Mouse (Mus musculus): ENCODE measurements at regions not wholly inside any gene's neighbourhood (a gene's known extent, or its start where the extent isn't known, plus 50 kb on each side); places are given as distances from the start of the nearest gene placed in this dataset.

DNA sequence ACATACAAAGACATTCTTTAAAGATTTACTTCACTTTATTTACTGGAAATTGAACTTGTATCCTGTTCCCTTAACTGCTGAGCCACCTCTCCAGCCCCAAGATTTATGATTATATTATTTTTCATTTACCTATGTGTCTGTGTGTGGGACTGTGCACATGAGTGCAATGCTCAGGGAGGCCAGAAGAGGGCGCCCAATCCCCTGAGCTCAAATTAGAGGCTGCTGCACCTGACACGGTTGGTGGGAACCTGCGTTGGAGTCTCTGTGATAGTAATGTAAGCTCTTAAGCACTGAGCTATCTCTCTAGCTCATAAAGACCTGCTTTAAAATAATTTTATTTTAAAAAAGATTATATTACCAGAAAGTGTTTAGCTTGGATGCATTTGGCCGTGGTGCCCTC is 315.3 kb downstream of the Etnk1 start:
- no peak for DNase-seq (ENCODE audit: extremely low read depth, insufficient read length, low spot score)

DNA sequence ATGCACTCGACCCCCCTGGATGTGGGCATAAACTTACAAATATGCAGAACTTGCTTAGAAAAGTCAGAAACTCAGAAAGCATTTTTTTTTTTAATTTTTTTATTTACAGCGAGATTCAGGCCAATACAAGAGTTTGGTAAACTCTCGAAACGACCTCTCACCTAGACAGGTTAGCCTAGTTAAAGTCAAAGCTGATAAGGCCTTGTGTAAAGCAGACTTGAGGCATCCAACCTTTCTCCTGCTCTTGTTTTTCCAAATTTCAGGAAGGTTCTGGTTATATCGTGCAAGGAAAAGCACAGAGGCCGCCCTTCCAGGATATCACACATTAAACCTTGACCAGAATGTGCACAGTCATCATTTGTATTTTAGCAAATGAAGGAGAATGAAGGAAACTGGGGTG is 315.8 kb downstream of the Etnk1 start:
- DNase-seq (ENCODE audit: extremely low read depth, insufficient read length, low spot score): no peak

- DNase-seq (ENCODE audit: extremely low read depth, insufficient read length, low spot score): no peak
These were observed 317.9 kb downstream of the Etnk1 start for GRCm38 (mm10) chr6:143484941-143485340.

- DNase-seq (ENCODE audit: extremely low read depth, insufficient read length, low spot score): no peak
These were observed 320.0 kb downstream of the Etnk1 start for GRCm38 (mm10) chr6:143487003-143487402.

GRCm38 (mm10) chr6:143490019-143490418 is 323.0 kb downstream of the Etnk1 start:
- DNase-seq (ENCODE audit: extremely low read depth, insufficient read length, low spot score): no peak

DNA sequence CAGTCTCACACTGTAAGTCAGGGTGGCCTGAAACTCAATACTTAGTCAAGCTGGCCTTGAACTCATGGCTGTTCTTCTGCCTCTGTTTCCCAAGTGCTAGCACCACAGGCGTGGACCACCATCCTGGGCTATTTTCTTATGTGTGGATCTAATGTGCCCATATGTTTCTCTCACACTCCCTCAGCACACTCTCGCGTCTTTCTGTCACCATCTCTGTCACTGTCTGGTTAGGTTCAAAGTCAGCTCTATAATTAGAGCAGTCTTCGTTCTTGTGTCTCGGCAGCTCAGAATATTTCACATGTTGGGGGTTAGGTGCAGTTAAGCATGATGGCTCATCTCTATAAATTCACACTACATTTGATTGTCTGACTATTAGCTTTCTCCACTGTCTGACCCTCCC is 324.4 kb downstream of the Etnk1 start:
- no peak for DNase-seq (ENCODE audit: extremely low read depth, insufficient read length, low spot score)

- DNase-seq (ENCODE audit: extremely low read depth, insufficient read length, low spot score): no peak
These were observed 326.5 kb downstream of the Etnk1 start for GRCm38 (mm10) chr6:143493543-143493942.

DNA sequence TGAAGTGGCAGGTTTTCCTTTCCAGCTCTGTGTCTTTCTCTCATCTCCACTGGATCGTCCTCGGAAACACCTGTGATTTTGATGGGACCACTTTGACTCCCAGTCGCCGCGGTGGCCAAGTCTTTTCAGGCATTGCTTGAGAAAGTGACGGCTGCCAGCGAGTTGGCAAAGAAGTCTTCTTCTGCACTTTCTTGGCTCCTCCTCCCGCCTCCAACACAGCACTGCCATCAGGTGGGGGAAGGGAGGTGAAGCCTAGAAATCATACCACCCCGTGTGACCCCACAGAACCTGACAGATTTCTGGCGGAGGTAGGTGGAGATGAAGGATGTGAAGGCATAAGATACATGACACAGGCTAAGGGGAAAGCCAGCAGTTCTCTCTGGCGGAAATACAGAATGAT is 327.3 kb downstream of the Etnk1 start:
- no peak for DNase-seq (ENCODE audit: extremely low read depth, insufficient read length, low spot score)

DNA sequence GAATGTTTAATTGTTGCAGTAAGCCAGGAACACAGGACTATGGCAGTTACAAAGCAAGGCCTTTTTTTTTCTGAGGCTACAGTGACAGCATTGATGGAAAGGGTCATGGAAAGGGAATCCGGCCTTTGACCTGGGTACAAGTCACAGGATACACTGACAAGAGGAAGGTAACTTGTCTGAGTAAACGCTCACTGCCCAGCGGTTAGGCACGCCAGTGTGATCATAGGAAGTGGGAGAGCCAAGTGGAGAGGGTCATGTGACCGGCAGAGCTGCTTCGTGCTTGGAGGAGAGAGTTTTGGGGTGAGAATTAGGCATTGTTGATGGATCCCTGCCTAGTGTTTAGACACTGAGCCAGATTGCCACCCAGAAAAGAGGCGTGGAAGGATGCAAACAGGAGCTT is 327.9 kb downstream of the Etnk1 start:
- no peak for DNase-seq (ENCODE audit: extremely low read depth, insufficient read length, low spot score)

GRCm38 (mm10) chr6:143498764-143499163 is 331.7 kb downstream of the Etnk1 start:
- no peak for DNase-seq (ENCODE audit: extremely low read depth, insufficient read length, low spot score)

- no peak for DNase-seq (ENCODE audit: extremely low read depth, insufficient read length, low spot score)
These were observed 332.4 kb downstream of the Etnk1 start for GRCm38 (mm10) chr6:143499259-143500043.

GRCm38 (mm10) chr6:143502803-143503202 is 335.8 kb downstream of the Etnk1 start:
- DNase-seq (ENCODE audit: extremely low read depth, insufficient read length, low spot score): no peak

- DNase-seq (ENCODE audit: extremely low read depth, insufficient read length, low spot score): no peak
These were observed 336.9 kb downstream of the Etnk1 start for GRCm38 (mm10) chr6:143503953-143504352.

- no peak for DNase-seq (ENCODE audit: extremely low read depth, insufficient read length, low spot score)
These were observed 346.4 kb downstream of the Etnk1 start for GRCm38 (mm10) chr6:143513459-143513858.

DNA sequence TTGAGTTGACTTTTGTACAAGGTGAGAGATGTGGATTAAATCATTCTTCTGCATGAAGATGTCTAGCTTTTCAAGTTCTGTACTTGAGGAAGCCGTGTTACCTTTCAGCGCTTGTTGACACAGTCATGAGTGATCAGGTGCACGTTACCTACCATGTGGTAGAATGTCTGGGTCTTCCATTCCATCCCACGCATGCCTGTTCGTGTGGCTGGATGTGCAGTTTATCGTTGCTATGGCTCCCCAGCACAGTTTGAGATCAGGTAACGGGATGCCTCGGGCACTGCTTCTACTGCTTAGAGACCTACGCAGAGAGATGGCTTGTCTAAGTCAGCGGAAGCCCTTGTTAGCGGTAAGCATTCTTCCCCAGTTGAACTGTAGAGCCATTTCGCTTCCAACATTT is 348.1 kb downstream of the Etnk1 start:
- DNase-seq (ENCODE audit: extremely low read depth, insufficient read length, low spot score): no peak

GRCm38 (mm10) chr6:143516746-143517145 is 349.7 kb downstream of the Etnk1 start:
- DNase-seq (ENCODE audit: extremely low read depth, insufficient read length, low spot score): no peak

DNA sequence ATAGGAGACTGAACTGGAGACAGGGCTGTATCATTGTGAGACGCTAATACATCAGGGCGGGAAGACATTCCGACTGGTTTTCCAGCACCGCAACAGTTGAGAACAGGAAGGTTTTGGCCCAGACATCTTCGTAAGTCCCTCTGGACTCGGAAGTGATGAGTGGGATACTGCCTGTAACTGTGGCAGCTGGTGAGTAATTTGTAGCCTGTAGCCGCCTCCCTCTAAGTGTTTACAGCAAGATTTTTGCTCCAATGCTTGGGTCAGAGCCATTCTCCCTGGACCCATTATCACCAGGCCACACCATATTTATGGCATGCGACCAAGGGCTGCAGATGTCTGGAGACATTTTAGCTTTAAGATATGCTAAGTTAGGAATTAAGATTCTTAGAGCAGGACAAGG is 351.5 kb downstream of the Etnk1 start:
- no peak for DNase-seq (ENCODE audit: extremely low read depth, insufficient read length, low spot score)

GRCm38 (mm10) chr6:143519668-143520067 is 352.6 kb downstream of the Etnk1 start:
- no peak for DNase-seq (ENCODE audit: extremely low read depth, insufficient read length, low spot score)

GRCm38 (mm10) chr6:143525092-143525491 is 358.1 kb downstream of the Etnk1 start:
- no peak for DNase-seq (ENCODE audit: extremely low read depth, insufficient read length, low spot score)

GRCm38 (mm10) chr6:143528898-143529297 is 361.9 kb downstream of the Etnk1 start:
- DNase-seq (ENCODE audit: extremely low read depth, insufficient read length, low spot score): no peak

- no peak for DNase-seq (ENCODE audit: extremely low read depth, insufficient read length, low spot score)
These were observed 363.6 kb downstream of the Etnk1 start for GRCm38 (mm10) chr6:143530372-143531224.

- DNase-seq (ENCODE audit: extremely low read depth, insufficient read length, low spot score): no peak
These were observed 364.5 kb downstream of the Etnk1 start for GRCm38 (mm10) chr6:143531477-143531876.

All from 3134 (cell line).